Mouse (Mus musculus) kidney, embryonic 15.5 days (tissue): ENCODE data around the gene Klhl29. TPM values are rescaled to one million over a fixed set of nuclear protein-coding genes. Genes with fewer than 3 reads are reported as not detected.
A peak's percentile ranks its signal among the peaks of the same experiment; 100 is the strongest.

Experiments used
- ATAC-seq: fragments of 200-750 bp; cut with Nextera tagmentation; replicated peaks from 2 replicates; pipeline ENCODE4 v1.8.0; 2017; ENCODE audit warnings: moderate TSS enrichment; ENCODE audit not compliant: low FRiP score
- H3K27ac ChIP-seq: fragments of 300-500 bp; sonication (generic); 2 replicates; pipeline ENCODE4 v1.5.1; 2015; ENCODE audit warnings: mild to moderate bottlenecking, inconsistent platforms
- H3K27me3 ChIP-seq: fragments of 300-500 bp; sonication (generic); 2 replicates; pipeline ENCODE4 v1.6.1; 2015; ENCODE audit warnings: inconsistent platforms
- H3K36me3 ChIP-seq: fragments of 300-500 bp; sonication (generic); 2 replicates; pipeline ENCODE4 v1.6.1; 2015; ENCODE audit warnings: inconsistent platforms
- H3K4me1 ChIP-seq: fragments of 300-500 bp; sonication (generic); 2 replicates; pipeline ENCODE4 v1.6.1; 2015; ENCODE audit warnings: inconsistent platforms
- H3K4me2 ChIP-seq: fragments of 300-500 bp; sonication (generic); 2 replicates; pipeline ENCODE4 v1.6.1; 2015; ENCODE audit warnings: moderate library complexity, mild to moderate bottlenecking, inconsistent platforms
- H3K4me3 ChIP-seq: fragments of 300-500 bp; sonication (generic); replicated peaks from 2 replicates; pipeline ENCODE4 v1.5.1; 2015; ENCODE audit warnings: mild to moderate bottlenecking, inconsistent platforms
- H3K9ac ChIP-seq: fragments of 300-500 bp; sonication (generic); 2 replicates; pipeline ENCODE4 v1.6.1; 2015; ENCODE audit warnings: mild to moderate bottlenecking, inconsistent platforms
- H3K9me3 ChIP-seq: fragments of 300-500 bp; sonication (generic); replicated peaks from 2 replicates; pipeline ENCODE4 v1.6.1; 2016; ENCODE audit warnings: inconsistent platforms
- WGBS: fragments of 180-500 bp; shearing (Covaris S2); methylation state at CpG from one replicate; pipeline ENCODE4 v1.1.7; 2015; ENCODE audit warnings: mixed read lengths; 5-methylcytosine and 5-hydroxymethylcytosine counted together
- polyA plus RNA-seq: library from polyadenylated mRNA; unstranded; fragments of >200 nt; fragmentation: Nextera tagmentation; extraction: Ambion mirVana; gene quantifications from 2 replicates; pipeline ENCODE4 v1.2.1, GENCODE M21; 2015

The Klhl29 gene
- polyA plus RNA-seq, 1 experiment from 2014 or later, result 0.64 TPM

DNA sequence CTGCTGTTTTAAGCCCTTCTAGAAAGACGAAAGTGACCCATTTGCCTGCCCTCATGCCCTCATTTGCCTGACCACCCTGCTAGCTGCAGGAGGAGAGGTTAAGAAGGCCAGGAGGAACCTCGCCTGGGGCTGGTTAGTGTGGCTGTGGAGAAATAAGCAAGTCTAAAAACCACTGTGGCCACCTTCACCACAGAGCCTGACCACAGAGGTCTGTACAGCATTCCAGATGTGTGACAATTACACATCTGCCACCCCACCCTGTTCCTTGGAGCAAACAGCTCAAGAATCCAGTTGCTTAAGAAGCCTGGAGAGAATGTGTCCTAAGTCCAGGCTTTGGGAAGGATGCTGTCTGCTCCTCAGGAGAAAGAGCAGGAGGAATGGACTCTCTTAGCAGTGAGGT is 92.9 kb downstream of the Klhl29 start:
- Histone ChIP-seq H3K4me2 (no peak overlapping the region), H3K27me3 (no peaks in the 10 kb centered on the region), H3K4me3 (no peak overlapping the region), H3K36me3 (no peaks in the 10 kb centered on the region), H3K27ac (no peak overlapping the region), H3K9me3 (no peaks in the 10 kb centered on the region), H3K4me1 (peaks cover 5% of the 10 kb centered on the region; the same call in 1 of the 2 replicates), H3K9ac (no peak overlapping the region)
- ATAC-seq, result no peak
- 54% methylated on average over 2 of the region's 2 CpGs for WGBS

- Histone ChIP-seq H3K27me3 (no peaks in the 10 kb centered on the region), H3K4me1 (peaks cover 14% of the 10 kb centered on the region; the same call in 1 of the 2 replicates)
- 31% methylated on average over 1 of the region's 1 CpGs for WGBS
These were observed 95.6 kb downstream of the Klhl29 start for GRCm38 (mm10) chr12:5279873-5280272.

GRCm38 (mm10) chr12:5277028-5277427 is 98.5 kb downstream of the Klhl29 start:
- 62% methylated on average over 9 of the region's 9 CpGs for WGBS
- Histone ChIP-seq H3K27me3 (no peaks in the 10 kb centered on the region), H3K4me1 (peaks cover 13% of the 10 kb centered on the region; the same call in 1 of the 2 replicates), H3K9ac (no peak overlapping the region), H3K27ac (peak overlapping the region; percentile 45; the same call in 1 of the 2 replicates), H3K4me3 (no peak overlapping the region), H3K9me3 (no peaks in the 10 kb centered on the region), H3K36me3 (no peaks in the 10 kb centered on the region), H3K4me2 (no peak overlapping the region)
- peak; percentile 67 for ATAC-seq

More at GRCm38 (mm10) chr12:5279873-5280272, 95.6 kb downstream of the Klhl29 start:
- no peak overlapping the region for H3K4me2 ChIP-seq
- no peaks in the 10 kb centered on the region for H3K36me3 ChIP-seq
- no peak for ATAC-seq
- no peak overlapping the region for H3K4me3 ChIP-seq
- H3K9ac ChIP-seq, result no peak overlapping the region
- no peak overlapping the region for H3K27ac ChIP-seq
- no peaks in the 10 kb centered on the region for H3K9me3 ChIP-seq

GRCm38 (mm10) chr12:5275507-5275936 is 100.0 kb downstream of the Klhl29 start:
- ATAC-seq, result no peak
- 75% methylated on average over 6 of the region's 6 CpGs for WGBS

DNA sequence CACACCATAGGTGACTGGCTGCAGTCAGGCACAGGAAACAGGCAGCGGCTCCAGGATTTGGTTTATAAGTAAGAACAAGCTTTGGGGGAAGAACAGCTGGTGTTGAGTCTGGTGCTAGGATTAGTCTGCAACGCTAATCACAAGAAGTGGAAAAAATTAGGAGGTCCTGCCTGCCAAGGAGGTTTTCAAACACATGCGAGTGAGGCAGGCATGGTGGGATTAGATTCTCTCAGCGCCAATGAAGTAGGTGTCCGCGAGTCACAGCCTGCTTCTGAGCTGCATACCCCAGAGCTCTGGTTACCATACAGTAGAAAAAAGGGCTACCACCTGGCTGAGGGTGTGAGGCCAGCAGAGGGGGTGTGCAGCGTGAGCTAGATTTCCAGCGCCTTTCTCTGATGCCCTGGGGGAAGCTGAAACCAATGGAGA is 101.0 kb downstream of the Klhl29 start:
- Histone ChIP-seq H3K27ac (no peak overlapping the region), H3K36me3 (no peaks in the 10 kb centered on the region), H3K4me2 (no peak overlapping the region), H3K4me1 (peaks cover 13% of the 10 kb centered on the region; the same call in 1 of the 2 replicates), H3K9me3 (no peaks in the 10 kb centered on the region), H3K27me3 (no peaks in the 10 kb centered on the region), H3K9ac (no peak overlapping the region), H3K4me3 (no peak overlapping the region)
- WGBS, result 63% methylated on average over 8 of the region's 8 CpGs
- 0 out of 2 replicates have a peak, but pooled peaks have one; percentile 19 for ATAC-seq

More at GRCm38 (mm10) chr12:5275507-5275936, 100.0 kb downstream of the Klhl29 start:
- Histone ChIP-seq H3K36me3 (no peaks in the 10 kb centered on the region), H3K27me3 (no peaks in the 10 kb centered on the region), H3K4me3 (no peak overlapping the region), H3K27ac (no peak overlapping the region), H3K9ac (no peak overlapping the region), H3K4me1 (peaks cover 13% of the 10 kb centered on the region; the same call in 1 of the 2 replicates), H3K9me3 (no peaks in the 10 kb centered on the region), H3K4me2 (no peak overlapping the region)

DNA sequence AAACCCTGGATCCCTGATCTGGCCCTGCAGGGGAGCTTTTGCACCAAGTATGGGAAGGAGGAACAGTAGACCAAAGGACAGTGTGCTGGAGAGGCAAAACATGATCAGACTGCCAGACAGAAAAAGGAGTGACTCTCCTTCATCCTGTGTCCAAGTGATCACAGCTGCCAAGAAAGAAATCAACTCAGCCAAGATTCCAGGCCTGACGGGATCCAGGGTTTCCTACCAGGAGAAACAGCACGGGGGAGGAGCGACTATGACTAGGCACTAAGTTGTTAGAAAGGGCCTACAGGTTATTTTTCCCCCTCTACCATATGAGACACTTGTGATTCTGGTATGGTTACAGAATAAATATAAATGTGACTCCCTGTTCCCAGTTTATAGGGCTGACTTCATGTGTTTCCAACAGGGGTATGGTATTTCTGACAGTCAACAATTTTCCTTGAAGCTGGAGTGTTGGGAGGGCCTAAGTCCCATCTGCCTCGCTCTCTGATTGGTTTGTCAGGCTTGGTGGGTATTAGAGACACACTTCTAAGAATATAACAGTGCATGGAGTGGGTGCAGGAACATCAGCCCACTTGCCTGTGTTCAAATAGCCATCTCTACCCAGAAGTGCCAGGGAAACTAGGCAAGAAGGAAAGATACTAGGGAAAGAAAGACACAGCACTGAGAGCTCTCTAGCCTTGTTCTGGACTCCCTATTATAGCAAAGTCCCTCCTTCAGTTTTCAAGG is 102.0 kb downstream of the Klhl29 start:
- no peaks in the 10 kb centered on the region for H3K27me3 ChIP-seq
- H3K4me3 ChIP-seq, result no peak overlapping the region
- H3K9ac ChIP-seq, result no peak overlapping the region
- no peaks in the 10 kb centered on the region for H3K36me3 ChIP-seq
- ATAC-seq, result no peak
- H3K27ac ChIP-seq, result no peak overlapping the region
- no peak overlapping the region for H3K4me2 ChIP-seq
- H3K9me3 ChIP-seq, result no peaks in the 10 kb centered on the region
- peaks cover 15% of the 10 kb centered on the region; the same call in 1 of the 2 replicates for H3K4me1 ChIP-seq
- 74% methylated on average over 4 of the region's 4 CpGs for WGBS

DNA sequence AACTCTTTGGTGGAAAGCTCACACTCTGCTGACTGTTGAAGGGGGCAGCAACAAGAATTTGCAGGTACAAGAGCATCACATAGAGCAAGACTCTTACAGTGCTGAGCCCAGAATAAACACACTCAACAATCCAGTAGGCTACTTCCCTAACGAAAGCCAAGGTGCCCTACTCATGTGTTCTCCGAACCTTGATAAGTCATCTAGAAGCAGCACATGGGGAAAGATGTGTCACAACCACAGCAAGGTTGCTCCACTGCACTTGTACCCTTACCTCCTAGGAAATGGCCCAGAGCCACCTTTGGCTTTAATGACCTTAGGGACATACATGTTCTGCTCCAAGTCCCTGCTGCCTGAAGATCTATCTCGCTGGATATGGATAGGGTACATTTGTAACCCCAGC is 105.0 kb downstream of the Klhl29 start:
- no peaks in the 10 kb centered on the region for H3K36me3 ChIP-seq
- H3K9me3 ChIP-seq, result no peaks in the 10 kb centered on the region
- no peak overlapping the region for H3K4me2 ChIP-seq
- no peaks in the 10 kb centered on the region for H3K27me3 ChIP-seq
- 94% methylated on average over 3 of the region's 3 CpGs for WGBS
- no peak for ATAC-seq
- H3K27ac ChIP-seq, result no peak overlapping the region
- no peak overlapping the region for H3K9ac ChIP-seq
- H3K4me3 ChIP-seq, result no peak overlapping the region
- peaks cover 17% of the 10 kb centered on the region for H3K4me1 ChIP-seq

- H3K9ac ChIP-seq, result no peak overlapping the region
- H3K4me2 ChIP-seq, result no peak overlapping the region
- peaks cover 17% of the 10 kb centered on the region for H3K4me1 ChIP-seq
- no peak for ATAC-seq
- H3K9me3 ChIP-seq, result no peaks in the 10 kb centered on the region
- H3K4me3 ChIP-seq, result no peak overlapping the region
- H3K27me3 ChIP-seq, result no peaks in the 10 kb centered on the region
- H3K27ac ChIP-seq, result no peak overlapping the region
- no peaks in the 10 kb centered on the region for H3K36me3 ChIP-seq
- 84% methylated on average over 9 of the region's 9 CpGs for WGBS
These were observed 105.5 kb downstream of the Klhl29 start for GRCm38 (mm10) chr12:5269936-5270335.

GRCm38 (mm10) chr12:5269061-5269460 is 106.4 kb downstream of the Klhl29 start:
- no peaks in the 10 kb centered on the region for H3K36me3 ChIP-seq
- no peak overlapping the region for H3K27ac ChIP-seq
- no peaks in the 10 kb centered on the region for H3K9me3 ChIP-seq
- peaks cover 14% of the 10 kb centered on the region for H3K4me1 ChIP-seq
- no peak overlapping the region for H3K4me2 ChIP-seq
- no peak overlapping the region for H3K4me3 ChIP-seq
- ATAC-seq, result no peak
- no peak overlapping the region for H3K9ac ChIP-seq
- no peaks in the 10 kb centered on the region for H3K27me3 ChIP-seq
- WGBS, result 81% methylated on average over 7 of the region's 7 CpGs

- Histone ChIP-seq H3K4me1 (peaks cover 14% of the 10 kb centered on the region), H3K36me3 (no peaks in the 10 kb centered on the region), H3K4me2 (no peak overlapping the region), H3K9me3 (no peaks in the 10 kb centered on the region), H3K27me3 (no peaks in the 10 kb centered on the region), H3K9ac (no peak overlapping the region), H3K27ac (peak overlapping the region; percentile 51), H3K4me3 (no peak overlapping the region)
- whole genome bisulfite sequencing, result 42% methylated on average over 9 of the region's 9 CpGs
- peak; percentile 72 for ATAC-seq
These were observed 107.3 kb downstream of the Klhl29 start for GRCm38 (mm10) chr12:5268188-5268612.

DNA sequence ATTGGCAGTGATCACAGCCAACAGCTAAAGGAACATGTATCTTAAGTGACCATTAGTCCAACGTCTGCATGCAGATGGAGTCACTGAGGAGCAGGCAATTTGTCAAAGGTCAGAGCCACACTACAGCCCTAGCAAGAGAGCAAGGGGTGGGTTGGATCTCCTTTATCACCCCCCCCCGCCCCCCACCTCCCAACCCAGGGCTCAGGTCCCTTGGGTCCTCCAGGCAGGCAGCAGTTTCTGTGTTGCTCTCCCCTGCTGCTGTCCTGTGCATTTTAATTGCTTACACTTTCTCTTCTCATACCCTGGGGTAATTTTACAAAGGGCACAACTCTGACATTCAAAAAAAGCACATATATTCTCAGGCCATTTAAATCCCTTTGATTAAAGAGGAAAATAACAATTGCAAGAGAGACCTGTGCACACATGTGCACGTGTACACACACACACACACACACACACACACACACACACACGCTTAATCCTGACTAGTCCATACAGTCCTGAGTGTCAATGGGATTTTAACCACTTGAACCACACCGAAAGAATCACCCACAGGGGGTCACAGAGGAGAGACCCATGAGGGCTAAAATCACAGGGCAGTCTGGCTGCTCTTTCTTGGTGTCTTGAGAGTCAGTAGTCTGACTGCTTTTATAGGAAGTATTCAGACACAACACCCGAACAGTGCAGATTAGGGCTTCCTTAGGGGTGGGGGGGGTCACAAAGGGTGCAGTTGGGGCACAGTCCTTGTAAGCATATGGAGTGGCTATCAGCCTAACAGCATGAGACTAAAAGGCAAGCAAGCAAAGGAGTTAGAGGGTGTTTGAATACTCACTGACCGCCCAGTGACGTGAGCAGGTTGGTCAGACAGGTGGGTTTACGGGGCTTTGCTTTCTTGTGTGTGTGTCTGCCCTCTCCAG is 108.0 kb downstream of the Klhl29 start:
- H3K4me1 ChIP-seq, result peaks cover 14% of the 10 kb centered on the region
- no peaks in the 10 kb centered on the region for H3K27me3 ChIP-seq
- 56% methylated on average over 9 of the region's 9 CpGs for WGBS
- no peak overlapping the region for H3K4me2 ChIP-seq
- no peaks in the 10 kb centered on the region for H3K36me3 ChIP-seq
- no peaks in the 10 kb centered on the region for H3K9me3 ChIP-seq
- H3K27ac ChIP-seq, result peak overlapping the region; percentile 51
- ATAC-seq, result peak; percentile 27; the same call in 1 of the 2 replicates
- H3K9ac ChIP-seq, result no peak overlapping the region
- H3K4me3 ChIP-seq, result no peak overlapping the region

- H3K27ac ChIP-seq, result no peak overlapping the region
- no peak for ATAC-seq
These were observed 108.7 kb downstream of the Klhl29 start for GRCm38 (mm10) chr12:5266773-5267172.

More at GRCm38 (mm10) chr12:5266773-5267172, 108.7 kb downstream of the Klhl29 start:
- Histone ChIP-seq H3K36me3 (no peaks in the 10 kb centered on the region), H3K9me3 (no peaks in the 10 kb centered on the region), H3K4me3 (no peak overlapping the region), H3K27me3 (no peaks in the 10 kb centered on the region), H3K4me2 (no peak overlapping the region), H3K9ac (no peak overlapping the region), H3K4me1 (peaks cover 14% of the 10 kb centered on the region)
- 74% methylated on average over 4 of the region's 4 CpGs for WGBS
